Mouse (Mus musculus): ENCODE data around the gene Arpc3.

Gene Arpc3

GRCm38 (mm10) chr5:122391786-122392180, at the start of gene Arpc3:
Gene Arpc3, plus strand, starts transcription at chr5:122391878.
- peak; percentile 92 for DNase-seq

GRCm38 (mm10) chr5:122342874-122343273, 48.8 kb upstream of the Arpc3 start:
- no peak for DNase-seq

- peak; percentile 21 for DNase-seq
Measured at GRCm38 (mm10) chr5:122343768-122344167, 47.9 kb upstream of the Arpc3 start.

DNA sequence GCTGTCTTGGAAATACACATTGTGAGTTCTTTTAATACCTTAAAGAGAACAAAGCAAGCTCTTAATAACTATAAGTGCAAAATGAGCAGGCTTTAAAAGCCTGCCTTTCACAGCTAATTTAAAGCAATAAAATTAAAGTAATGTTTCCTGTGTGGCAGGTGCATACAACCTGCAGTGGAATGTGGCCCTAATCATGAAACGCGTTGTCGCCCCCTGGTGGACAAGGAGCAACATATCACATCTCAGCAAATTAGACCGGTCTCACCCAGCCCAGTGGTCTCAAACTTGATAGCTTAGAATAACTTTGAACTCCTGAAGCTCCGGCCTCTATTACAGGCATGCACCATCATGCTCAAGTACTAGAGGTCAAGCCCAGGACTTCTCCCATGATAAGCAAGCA, 47.4 kb upstream of the Arpc3 start:
- peak; percentile 87 for DNase-seq

DNA sequence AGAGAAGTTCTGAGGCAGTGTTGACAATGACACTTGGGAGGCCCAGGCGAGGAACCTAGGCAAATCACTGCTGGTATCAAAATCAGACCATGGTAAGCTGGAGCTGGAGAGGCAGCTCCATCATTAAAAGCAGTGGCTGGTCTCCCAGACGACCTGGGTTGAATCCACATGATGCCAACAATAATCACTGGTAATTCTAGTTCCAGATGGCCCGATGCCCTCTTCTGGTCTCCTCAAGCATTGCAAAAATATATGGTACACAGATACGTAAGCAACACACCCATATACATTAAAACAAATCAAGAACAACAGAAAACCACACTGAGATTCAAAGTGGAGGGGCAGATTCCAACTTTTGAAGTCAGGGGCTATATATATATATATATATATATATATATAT, 45.9 kb upstream of the Arpc3 start:
- peak; percentile 25 for DNase-seq

DNA sequence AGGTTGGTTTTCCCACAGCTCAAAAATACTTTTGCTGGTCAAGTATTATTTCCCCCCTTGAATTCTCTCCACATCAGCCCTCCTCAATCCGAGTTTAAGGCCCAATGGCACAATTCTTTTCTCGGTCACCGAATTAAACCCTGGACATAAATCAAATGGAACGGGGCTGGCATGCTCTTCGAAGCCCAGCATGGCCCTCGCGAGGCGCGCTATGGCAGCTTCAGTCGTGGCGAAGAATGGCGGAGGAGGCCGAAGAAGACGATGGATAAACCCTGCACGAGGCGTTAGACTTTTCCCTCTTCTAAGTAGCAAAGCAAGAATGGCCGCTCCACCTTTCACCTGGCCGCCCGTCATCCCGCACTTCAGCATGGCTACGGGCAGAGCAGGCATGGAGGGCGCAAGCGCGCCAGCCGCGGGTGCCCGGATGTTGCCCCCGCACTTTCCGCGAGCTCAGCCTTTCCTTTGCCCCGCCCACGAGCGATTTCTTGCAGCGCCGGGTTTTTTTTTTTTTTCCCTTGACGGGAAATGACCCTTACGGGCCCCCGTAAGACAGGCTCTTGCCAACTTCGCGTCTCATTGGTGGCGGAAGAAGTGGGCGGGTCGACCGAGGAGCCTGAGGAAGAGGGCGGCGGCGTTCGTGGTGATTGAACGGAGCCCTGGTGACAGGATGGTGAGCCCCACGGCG, 37.7 kb upstream of the Arpc3 start, which contains the start of the genes Rad9b and Vps29:
TSS of gene Rad9b (minus strand) at position 427 of the 685 bp plus-strand sequence.
TSS of gene Vps29 (plus strand) at position 563 of the 685 bp plus-strand sequence.
- DNase-seq: peak; percentile 99

- DNase-seq: no peak
Measured at GRCm38 (mm10) chr5:122354492-122355067, 37.1 kb upstream of the Arpc3 start.

GRCm38 (mm10) chr5:122371591-122372191, 20.0 kb upstream of the Arpc3 start, which contains the start of gene Gpn3:
Gene Gpn3, plus strand, starts transcription at chr5:122371876.
- DNase-seq: peak; percentile 80

GRCm38 (mm10) chr5:122372192-122372769, 19.4 kb upstream of the Arpc3 start, which contains the start of gene Fam216a:
Gene Fam216a, minus strand, starts transcription at chr5:122372364.
- DNase-seq: peak; percentile 99

GRCm38 (mm10) chr5:122372878-122373277, 18.8 kb upstream of the Arpc3 start:
- no peak for DNase-seq

GRCm38 (mm10) chr5:122377101-122377833, 14.4 kb upstream of the Arpc3 start:
- no peak for DNase-seq

GRCm38 (mm10) chr5:122378171-122378570, 13.5 kb upstream of the Arpc3 start:
- DNase-seq: no peak

DNA sequence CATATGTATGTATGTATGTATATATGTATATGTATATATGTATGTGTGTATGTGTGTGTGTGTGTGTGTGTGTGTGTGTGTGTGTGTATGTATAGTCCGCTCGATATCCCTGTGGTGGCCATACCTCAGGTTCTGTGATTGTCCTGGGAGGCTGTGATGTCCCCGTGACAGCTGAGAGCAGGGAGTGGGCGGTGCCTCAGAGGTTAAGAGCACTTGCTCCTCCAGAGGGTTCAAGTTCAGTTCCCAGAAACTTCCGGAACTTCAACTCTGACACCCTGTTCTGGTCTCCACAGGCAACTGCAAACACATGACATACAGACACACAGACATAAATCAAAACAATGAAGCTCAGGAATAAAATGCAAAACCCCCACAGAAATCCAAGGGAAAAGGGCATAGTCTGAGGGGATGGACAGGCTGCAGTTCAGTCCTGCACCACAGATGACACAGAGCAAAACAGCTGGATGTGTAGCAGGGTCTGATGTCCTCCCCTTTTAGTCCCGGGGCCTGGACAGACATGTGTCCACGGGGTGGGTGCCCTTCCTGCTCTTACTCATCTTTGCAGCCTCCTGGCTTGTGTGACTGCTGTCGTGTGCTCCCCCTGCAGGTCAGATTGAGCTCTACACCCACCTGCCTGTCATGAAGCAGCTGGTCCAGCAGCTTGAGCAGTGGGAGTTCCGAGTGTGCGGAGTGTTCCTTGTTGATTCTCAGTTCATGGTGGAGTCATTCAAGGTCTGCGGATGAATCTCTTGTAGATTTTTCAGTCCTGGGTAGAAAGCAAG, 12.1 kb upstream of the Arpc3 start:
- DNase-seq: peak; percentile 76

GRCm38 (mm10) chr5:122390006-122390405, 1.7 kb upstream of the Arpc3 start:
- no peak for DNase-seq

GRCm38 (mm10) chr5:122390671-122391070, 1.0 kb upstream of the Arpc3 start:
- DNase-seq: no peak

DNA sequence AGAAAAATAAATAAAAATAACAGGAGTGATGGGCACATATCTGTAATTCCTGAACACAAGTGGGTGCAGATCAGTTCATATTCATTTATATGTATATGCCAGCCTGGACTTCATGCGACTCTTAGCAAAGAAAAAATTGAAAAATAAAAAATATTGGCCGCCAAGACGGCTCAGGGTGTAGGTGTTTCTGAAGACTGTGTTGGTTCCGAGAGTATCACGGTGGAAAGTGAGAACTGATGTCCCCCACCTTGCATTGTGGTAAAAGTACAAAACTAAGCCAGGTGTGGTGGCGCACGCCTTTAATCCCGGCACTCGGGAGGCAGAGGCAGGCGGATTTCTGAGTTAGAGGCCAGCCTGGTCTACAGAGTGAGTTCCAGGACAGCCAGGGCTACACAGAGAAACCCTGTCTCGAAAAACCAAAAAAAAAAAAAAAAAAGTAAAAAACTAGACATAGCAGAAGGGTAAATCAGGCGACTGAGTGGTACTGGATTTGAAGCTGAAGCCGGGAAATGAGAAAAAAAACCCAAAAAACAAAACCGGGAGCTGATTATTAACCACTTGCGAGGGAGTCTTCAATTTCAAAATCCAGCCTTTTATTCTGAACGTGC, 396 bp upstream of the Arpc3 start:
- no peak for DNase-seq

DNA sequence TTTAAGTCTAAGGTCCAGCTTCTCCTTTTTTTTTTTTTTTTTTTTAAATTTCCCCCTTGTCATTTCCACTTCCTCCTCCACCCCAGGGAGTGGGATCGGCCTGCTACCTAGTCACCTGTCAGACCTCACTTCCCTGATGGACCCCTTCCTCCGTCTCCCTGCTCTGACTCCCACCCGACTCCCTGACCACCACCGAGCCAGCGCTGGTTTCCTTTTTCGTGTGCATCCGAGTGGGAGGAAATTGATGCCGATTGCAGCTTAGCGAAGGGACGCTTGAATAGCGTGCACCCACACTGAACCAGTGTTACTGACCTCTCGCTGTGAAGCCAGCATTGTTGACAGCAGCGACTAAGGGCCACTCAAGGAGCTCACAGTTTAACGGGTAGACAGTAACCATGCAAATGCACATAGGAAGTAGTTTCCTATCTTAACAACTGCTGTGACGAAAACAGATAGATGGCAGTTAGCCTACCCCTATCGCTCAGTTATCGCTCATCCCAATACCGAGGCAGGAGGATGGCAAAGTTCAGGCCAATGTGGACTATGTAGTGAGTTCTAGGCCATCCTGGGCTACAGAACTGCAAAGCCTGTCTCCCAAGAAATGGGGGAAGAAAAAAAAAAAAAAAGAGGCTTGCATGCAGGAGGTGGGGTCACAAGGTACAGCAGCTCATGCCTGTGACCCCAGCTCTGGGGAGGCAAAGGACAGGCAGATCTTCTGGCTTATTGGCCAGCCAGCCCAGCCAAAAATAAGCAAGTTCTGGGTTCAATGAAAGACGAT, 738 bp downstream of the Arpc3 start:
- DNase-seq: peak; percentile 42

DNA sequence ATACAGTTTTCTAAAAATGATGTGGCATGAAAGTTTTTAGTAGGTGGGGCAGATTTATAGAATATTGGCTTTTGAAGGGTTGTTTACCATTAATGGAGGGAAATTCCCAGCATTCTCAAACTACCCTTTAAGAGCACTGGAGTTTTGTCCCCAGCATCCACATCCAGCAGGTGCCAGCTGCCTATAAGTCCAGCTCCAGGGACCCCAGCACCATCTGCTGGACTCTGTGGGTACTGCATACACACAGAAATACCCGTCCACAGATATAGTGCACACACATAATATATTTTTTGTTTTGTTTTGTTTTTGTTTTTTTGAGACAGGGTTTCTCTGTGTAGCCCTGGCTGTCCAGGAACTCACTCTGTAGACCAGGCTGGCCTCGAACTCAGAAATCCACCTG, 2.2 kb downstream of the Arpc3 start:
- DNase-seq: peak; percentile 84

DNA sequence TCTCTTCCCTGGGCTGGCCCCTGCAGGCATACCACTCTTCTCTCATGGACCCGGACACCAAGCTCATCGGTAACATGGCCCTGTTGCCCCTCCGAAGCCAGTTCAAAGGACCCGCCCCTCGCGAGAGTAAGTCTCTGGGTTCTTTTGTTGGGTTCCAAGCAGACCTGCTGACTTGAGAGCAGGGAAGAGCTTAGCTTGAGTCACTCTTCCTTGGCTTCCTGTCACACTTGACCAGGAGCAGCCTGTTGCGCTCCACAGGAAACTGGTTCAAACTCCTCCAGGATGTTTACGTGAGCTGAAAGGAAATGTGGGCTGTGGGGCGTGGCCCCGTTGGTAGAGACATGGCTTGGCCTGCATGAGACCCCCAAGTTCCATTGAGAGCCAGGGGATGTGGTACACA, 5.1 kb downstream of the Arpc3 start:
- DNase-seq: peak; percentile 42

- DNase-seq: no peak
Measured at GRCm38 (mm10) chr5:122397495-122397894, 5.8 kb downstream of the Arpc3 start.

- DNase-seq: no peak
Measured at GRCm38 (mm10) chr5:122399871-122400270, 8.2 kb downstream of the Arpc3 start.

Data from thymus, postnatal 14 days (tissue).